Mouse (Mus musculus): Measurements from ENCODE around the gene Lamtor1.

- no peak for TF ChIP-seq POLR2A (IDR thresholded peaks at IDR 0.05; ENCODE audit: borderline replicate concordance, control insufficient read depth, low read depth, low read length)
- TF ChIP-seq CTCF (IDR thresholded peaks at IDR 0.05; ENCODE audit: control insufficient read depth, insufficient read depth, low read length), result no peak
Observed at GRCm38 (mm10) chr7:101860978-101861377, 44.7 kb upstream of the Lamtor1 start.
